Mouse (Mus musculus) embryonic facial prominence, embryonic 10.5 days (tissue): ENCODE data around the gene Mef2a. TPM values are rescaled to one million over a fixed set of nuclear protein-coding genes. Genes with fewer than 3 reads are reported as not detected.
"Not testable (repeated sequence)": the region's sequence is repeated elsewhere in the genome, so short reads cannot be mapped to it uniquely, and the experiment has no call there.

Source experiments
- DNase-seq: peaks from one replicate; pipeline ENCODE4 v3.0.0-alpha.2; 2017; ENCODE audit warnings: low spot score
- H3K27ac ChIP-seq: fragments of 300-500 bp; sonication (generic); replicated peaks from 2 replicates; pipeline ENCODE4 v1.5.1; 2016; ENCODE audit warnings: mild to moderate bottlenecking
- H3K27me3 ChIP-seq: fragments of 300-500 bp; sonication (generic); replicated peaks from 2 replicates; pipeline ENCODE4 v1.6.1; 2016; ENCODE audit warnings: low read depth, mild to moderate bottlenecking; ENCODE audit not compliant: poor library complexity, severe bottlenecking
- H3K36me3 ChIP-seq: fragments of 300-500 bp; sonication (generic); replicated peaks from 2 replicates; pipeline ENCODE4 v1.6.1; 2016; ENCODE audit warnings: mild to moderate bottlenecking, moderate library complexity
- H3K4me1 ChIP-seq: fragments of 300-500 bp; sonication (generic); 2 replicates; pipeline ENCODE4 v1.6.1; 2016
- H3K4me3 ChIP-seq: fragments of 300-500 bp; sonication (generic); 2 replicates; pipeline ENCODE4 v1.5.1; 2016; ENCODE audit warnings: mild to moderate bottlenecking, moderate library complexity
- H3K9me3 ChIP-seq: fragments of 300-500 bp; sonication (generic); 2 replicates; pipeline ENCODE4 v1.6.1; 2016; ENCODE audit warnings: mild to moderate bottlenecking
- WGBS: fragments of 180-500 bp; shearing (Covaris S2); methylation state at CpG from one replicate; pipeline ENCODE4 v1.1.7; 2016; 5-methylcytosine and 5-hydroxymethylcytosine counted together
- polyA plus RNA-seq: library from polyadenylated mRNA; unstranded; fragments of >200 nt; fragmentation: Nextera tagmentation; extraction: Ambion mirVana; gene quantifications from 2 replicates; pipeline ENCODE4 v1.2.1, GENCODE M21; 2016

Gene Mef2a
- polyA plus RNA-seq, 1 experiment from 2014 or later, result 25.1 TPM

GRCm38 (mm10) chr7:67296419-67296818 lies 76.2 kb downstream of the Mef2a start:
- DNase-seq, result no peak
- H3K9me3 ChIP-seq, result no peaks in the 10 kb centered on the region
- WGBS, result 86% methylated on average over 1 of the region's 1 CpGs
- H3K36me3 ChIP-seq, result no peaks in the 10 kb centered on the region
- no peaks in the 10 kb centered on the region for H3K27me3 ChIP-seq
- H3K27ac ChIP-seq, result no peak overlapping the region
- no peak overlapping the region for H3K4me3 ChIP-seq
- H3K4me1 ChIP-seq, result no peaks in the 10 kb centered on the region

GRCm38 (mm10) chr7:67291356-67291755 lies 81.3 kb downstream of the Mef2a start:
- Histone ChIP-seq H3K4me3 (no peak overlapping the region), H3K27ac (no peak overlapping the region), H3K9me3 (no peaks in the 10 kb centered on the region), H3K4me1 (no peaks in the 10 kb centered on the region), H3K36me3 (no peaks in the 10 kb centered on the region; the same call in 1 of the 2 replicates), H3K27me3 (no peaks in the 10 kb centered on the region)
- DNase-seq, result no peak
- 93% methylated on average over 1 of the region's 1 CpGs for WGBS

GRCm38 (mm10) chr7:67287456-67287855 lies 85.2 kb downstream of the Mef2a start:
- DNase-seq, result no peak
- Histone ChIP-seq H3K4me3 (no peak overlapping the region), H3K9me3 (no peaks in the 10 kb centered on the region), H3K27me3 (no peaks in the 10 kb centered on the region), H3K4me1 (no peaks in the 10 kb centered on the region), H3K27ac (no peak overlapping the region), H3K36me3 (peaks cover 2% of the 10 kb centered on the region; the same call in 1 of the 2 replicates)
- 84% methylated on average over 4 of the region's 4 CpGs for WGBS

- no peaks in the 10 kb centered on the region for H3K27me3 ChIP-seq
- H3K4me3 ChIP-seq, result no peak overlapping the region
- H3K27ac ChIP-seq, result no peak overlapping the region
- WGBS, result 92% methylated on average over 6 of the region's 6 CpGs
- no peaks in the 10 kb centered on the region for H3K4me1 ChIP-seq
- H3K9me3 ChIP-seq, result no peaks in the 10 kb centered on the region
- DNase-seq, result no peak
- H3K36me3 ChIP-seq, result peaks cover 9% of the 10 kb centered on the region
These were observed 89.1 kb downstream of the Mef2a start for GRCm38 (mm10) chr7:67283581-67283980.

GRCm38 (mm10) chr7:67270447-67270846 lies 102.2 kb downstream of the Mef2a start:
- H3K27ac ChIP-seq, H3K9me3 ChIP-seq, H3K4me3 ChIP-seq, DNase-seq, H3K36me3 ChIP-seq, H3K27me3 ChIP-seq, H3K4me1 ChIP-seq: not testable (repeated sequence)
- 88% methylated on average over 4 of the region's 4 CpGs for WGBS

- Histone ChIP-seq H3K36me3 (peaks cover 31% of the 10 kb centered on the region), H3K9me3 (no peaks in the 10 kb centered on the region), H3K4me3 (no peak overlapping the region), H3K27me3 (no peaks in the 10 kb centered on the region), H3K4me1 (no peaks in the 10 kb centered on the region), H3K27ac (no peak overlapping the region)
- 94% methylated on average over 4 of the region's 4 CpGs for WGBS
- no peak for DNase-seq
These were observed 112.7 kb downstream of the Mef2a start for GRCm38 (mm10) chr7:67259828-67260563.

- H3K27ac ChIP-seq, result no peak overlapping the region
- WGBS, result 78% methylated on average over 2 of the region's 2 CpGs
- H3K4me3 ChIP-seq, result no peak overlapping the region
- peaks cover 14% of the 10 kb centered on the region for H3K36me3 ChIP-seq
- no peaks in the 10 kb centered on the region for H3K9me3 ChIP-seq
- no peaks in the 10 kb centered on the region for H3K4me1 ChIP-seq
- no peak for DNase-seq
- no peaks in the 10 kb centered on the region for H3K27me3 ChIP-seq
These were observed 126.6 kb downstream of the Mef2a start for GRCm38 (mm10) chr7:67246067-67246466.

- no peak for DNase-seq
- Histone ChIP-seq H3K27ac (no peak overlapping the region), H3K4me1 (no peaks in the 10 kb centered on the region), H3K36me3 (peaks cover 12% of the 10 kb centered on the region), H3K27me3 (no peaks in the 10 kb centered on the region), H3K9me3 (no peaks in the 10 kb centered on the region), H3K4me3 (no peak overlapping the region)
- 94% methylated on average over 1 of the region's 1 CpGs for WGBS
These were observed 127.4 kb downstream of the Mef2a start for GRCm38 (mm10) chr7:67245255-67245654.

GRCm38 (mm10) chr7:67243894-67244282 lies 128.8 kb downstream of the Mef2a start:
- Histone ChIP-seq H3K4me1 (no peaks in the 10 kb centered on the region), H3K4me3 (no peak overlapping the region), H3K9me3 (no peaks in the 10 kb centered on the region), H3K27ac (no peak overlapping the region), H3K36me3 (peaks cover 12% of the 10 kb centered on the region), H3K27me3 (no peaks in the 10 kb centered on the region)
- 70% methylated on average over 4 of the region's 4 CpGs for WGBS
- no peak for DNase-seq

- no peak for DNase-seq
- Histone ChIP-seq H3K9me3 (no peaks in the 10 kb centered on the region), H3K27me3 (no peaks in the 10 kb centered on the region), H3K4me1 (no peaks in the 10 kb centered on the region), H3K4me3 (no peak overlapping the region), H3K36me3 (peaks cover 12% of the 10 kb centered on the region), H3K27ac (no peak overlapping the region)
- 63% methylated on average over 2 of the region's 2 CpGs for WGBS
These were observed 129.4 kb downstream of the Mef2a start for GRCm38 (mm10) chr7:67243121-67243893.

- Histone ChIP-seq H3K27me3 (no peaks in the 10 kb centered on the region), H3K4me1 (no peaks in the 10 kb centered on the region), H3K27ac (no peak overlapping the region), H3K9me3 (no peaks in the 10 kb centered on the region), H3K4me3 (no peak overlapping the region), H3K36me3 (peaks cover 16% of the 10 kb centered on the region)
- 90% methylated on average over 3 of the region's 3 CpGs for WGBS
- no peak for DNase-seq
These were observed 130.7 kb downstream of the Mef2a start for GRCm38 (mm10) chr7:67241969-67242368.

GRCm38 (mm10) chr7:67237752-67238151 lies 134.9 kb downstream of the Mef2a start:
- H3K4me3 ChIP-seq, result no peak overlapping the region

GRCm38 (mm10) chr7:67236351-67236750 lies 136.3 kb downstream of the Mef2a start:
- H3K27ac ChIP-seq, result no peak overlapping the region
- H3K4me1 ChIP-seq, result no peaks in the 10 kb centered on the region
- no peak for DNase-seq
- no peaks in the 10 kb centered on the region for H3K27me3 ChIP-seq
- WGBS, result 83% methylated on average over 2 of the region's 2 CpGs
- H3K36me3 ChIP-seq, result peaks cover 55% of the 10 kb centered on the region
- no peaks in the 10 kb centered on the region for H3K9me3 ChIP-seq
- no peak overlapping the region for H3K4me3 ChIP-seq

More at GRCm38 (mm10) chr7:67237752-67238151, 134.9 kb downstream of the Mef2a start:
- Histone ChIP-seq H3K4me1 (no peaks in the 10 kb centered on the region), H3K27ac (no peak overlapping the region), H3K36me3 (peaks cover 45% of the 10 kb centered on the region), H3K27me3 (no peaks in the 10 kb centered on the region), H3K9me3 (no peaks in the 10 kb centered on the region)
- DNase-seq, result no peak
- 90% methylated on average over 2 of the region's 2 CpGs for WGBS
